Comparison of ENCODE assay signal across 14 mouse cellular contexts in genomic region chr15:89494970-89495369, GRCm38 (mm10). TPM values are rescaled to one million over a fixed set of nuclear protein-coding genes. Genes with fewer than 3 reads are reported as not detected.
DNase-seq lines count a peak whose midpoint lies in the region; ATAC-seq and TF ChIP-seq lines count a peak whose summit lies in the region.
"Had no signal": no experiment of that assay in that cellular context is flagged by ENCODE, and none has a peak within 500 bp of the region (broad histone marks: within the 10 kb centered on the region; RNA-seq: fewer than 3 reads in every experiment).

No protein-coding gene starts in this region.

- intact Hi-C loops in heart, postnatal 10 days (cut with DNase I): no loop called here

- no peak overlapping the region for H3K27ac ChIP-seq in heart, postnatal 0 days (ENCODE audit: low read depth)
- H3K27ac ChIP-seq in lung, postnatal 0 days (ENCODE audit: low read length): no peak overlapping the region
- H3K27ac ChIP-seq: hindbrain, embryonic 10.5 days; limb, embryonic 13.5 days had no signal

- H3K36me3 ChIP-seq in heart, postnatal 0 days (replicated peaks; ENCODE audit: control insufficient read depth, insufficient read depth, low read length): no peaks in the 10 kb centered on the region
- H3K36me3 ChIP-seq in lung, postnatal 0 days (ENCODE audit: insufficient read depth, low read length): no peaks in the 10 kb centered on the region
- H3K36me3 ChIP-seq in G1E (replicated peaks): no peaks in the 10 kb centered on the region
- H3K36me3 ChIP-seq: hindbrain, embryonic 10.5 days; limb, embryonic 13.5 days had no signal

- no peak overlapping the region for H3K9ac ChIP-seq in heart, postnatal 0 days (replicated peaks; ENCODE audit: low read depth, low read length)
- H3K9ac ChIP-seq in lung, postnatal 0 days (replicated peaks; ENCODE audit: low read depth): no peak overlapping the region
- H3K9ac ChIP-seq: limb, embryonic 13.5 days had no signal

- no peak for DNase-seq in heart, postnatal 0 days (ENCODE audit: low spot score)
- no peak for DNase-seq in heart, postnatal 10 days
- no peak for DNase-seq in lung, postnatal 0 days (ENCODE audit: low spot score)
- no peak for DNase-seq in lung, adult 18-20 months
- DNase-seq in G1E (ENCODE audit: low spot score): no peak
- DNase-seq in T-cell, adult 2 months (ENCODE audit: low spot score): no peak
- DNase-seq in yolk sac, embryonic 10.5 days (ENCODE audit: low spot score): no peak
- DNase-seq: heart, adult 18-20 months; spleen, adult 18-20 months; thymus, adult 18-20 months had no signal

- 76% methylated on average over 4 of the region's 4 CpGs for WGBS in heart, postnatal 0 days
- WGBS in lung, postnatal 0 days: 74% methylated on average over 4 of the region's 4 CpGs

- H3K4me2 ChIP-seq in heart, postnatal 0 days (ENCODE audit: low read depth, low read length): no peak overlapping the region
- no peak overlapping the region for H3K4me2 ChIP-seq in lung, postnatal 0 days (replicated peaks; ENCODE audit: low read depth, low read length)
- H3K4me2 ChIP-seq: limb, embryonic 13.5 days had no signal

- H3K4me1 ChIP-seq in heart, postnatal 0 days (ENCODE audit: control insufficient read depth, insufficient read depth): no peaks in the 10 kb centered on the region; the same call in 1 of the 2 replicates
- no peaks in the 10 kb centered on the region for H3K4me1 ChIP-seq in lung, postnatal 0 days (ENCODE audit: insufficient read depth, low read depth, low read length)
- no peaks in the 10 kb centered on the region for H3K4me1 ChIP-seq in G1E (ENCODE audit: insufficient read depth, low read depth, low read length)

- peaks cover 4% of the 10 kb centered on the region; the same call in 1 of the 2 replicates for H3K9me3 ChIP-seq in heart, postnatal 0 days (replicated peaks; ENCODE audit: control insufficient read depth, low read length)
- H3K9me3 ChIP-seq in lung, postnatal 0 days (ENCODE audit: low read length): no peaks in the 10 kb centered on the region
- H3K9me3 ChIP-seq in G1E (replicated peaks): peaks cover 13% of the 10 kb centered on the region
- H3K9me3 ChIP-seq: hindbrain, embryonic 10.5 days; limb, embryonic 13.5 days had no signal

- TF ChIP-seq EP300 in heart, postnatal 0 days (IDR thresholded peaks at IDR 0.05; ENCODE audit: low read depth): no peak
- TF ChIP-seq EP300 in lung, postnatal 0 days (IDR thresholded peaks at IDR 0.05): no peak

- no peak for ATAC-seq in heart, postnatal 0 days (ENCODE audit: insufficient read depth, low read depth)
- ATAC-seq in lung, postnatal 0 days: no peak
- ATAC-seq in G1E (ENCODE audit: extremely low read depth, insufficient number of reproducible peaks, low FRiP score, poor library complexity, severe bottlenecking): no peak
- ATAC-seq in megakaryocyte progenitor cell, adult 5-6 weeks (replicated peaks; ENCODE audit: poor library complexity): peak; percentile 23; the same call in 1 of the 2 replicates

- peak; percentile 26 for TF ChIP-seq CTCF in heart, postnatal 0 days (IDR thresholded peaks at IDR 0.05; ENCODE audit: low read depth)
- peak; percentile 56 for TF ChIP-seq CTCF in lung, postnatal 0 days (IDR thresholded peaks at IDR 0.05)
- peak; percentile 12; the same call in 1 of the 2 replicates for TF ChIP-seq CTCF in G1E (IDR thresholded peaks at IDR 0.05; ENCODE audit: low read depth, low read length)

- no peak overlapping the region for H3K4me3 ChIP-seq in heart, postnatal 0 days (ENCODE audit: low read depth, low read length)
- no peak overlapping the region for H3K4me3 ChIP-seq in lung, postnatal 0 days (ENCODE audit: low read depth, low read length)
- no peak overlapping the region for H3K4me3 ChIP-seq in G1E (ENCODE audit: low read depth, low read length)
- H3K4me3 ChIP-seq: erythroblast, embryonic 14.5 days; hindbrain, embryonic 10.5 days; limb, embryonic 13.5 days had no signal

- H3K27me3 ChIP-seq in heart, postnatal 0 days (ENCODE audit: control insufficient read depth, insufficient read depth, low read length): peaks cover 36% of the 10 kb centered on the region
- H3K27me3 ChIP-seq in lung, postnatal 0 days (replicated peaks; ENCODE audit: insufficient read depth, low read length): peaks cover 8% of the 10 kb centered on the region; the same call in 1 of the 2 replicates
- H3K27me3 ChIP-seq in G1E (ENCODE audit: insufficient read depth, low read length): peaks cover 2% of the 10 kb centered on the region; the same call in 1 of the 2 replicates

RNA-seq across cellular contexts. Expression of gene Shank3, which starts 4.5 kb away (rescaled TPM):
- total RNA-seq in heart, postnatal 0 days (2014; rRNA removed; ENCODE audit: low replicate concordance): 17.1 and 26.5 TPM in 2 replicates
- polyA plus RNA-seq in heart, postnatal 0 days (2015; fragmentation: Nextera tagmentation; extraction: Ambion mirVana): 0.81 and 1.1 TPM in 2 replicates
- total RNA-seq in heart, postnatal 10 days (2021): 10 to 100 TPM; 82.6 to 86.1 TPM
- polyA plus RNA-seq in lung, postnatal 0 days (2015; fragmentation: Nextera tagmentation; extraction: Ambion mirVana): 1.8 and 2.2 TPM in 2 replicates
- total RNA-seq in G1E (2014; fragmentation: Nextera tagmentation) (not detected in 2 replicates), G1E (2017) (0.46 and 0.55 TPM in 2 replicates)
- polyA plus RNA-seq in G1E (2012): 0.34 and 0.40 TPM in 2 replicates
- total RNA-seq in megakaryocyte progenitor cell, adult 5-6 weeks (2015): 1.8 and 4.2 TPM in 2 replicates
- 1.3 and 3.1 TPM in 2 replicates for total RNA-seq in megakaryocyte progenitor cell, adult 5-6 weeks (2017)

RNA-seq across cellular contexts. Expression of gene Arsa, which starts 17.7 kb away (rescaled TPM):
- 14.1 and 17.6 TPM in 2 replicates for total RNA-seq in heart, postnatal 0 days (2014; rRNA removed; ENCODE audit: low replicate concordance)
- 10.4 and 12.7 TPM in 2 replicates for polyA plus RNA-seq in heart, postnatal 0 days (2015; fragmentation: Nextera tagmentation; extraction: Ambion mirVana)
- total RNA-seq in heart, postnatal 10 days (2021): 10 to 100 TPM; 18.1 to 18.4 TPM
- 22.4 and 23.3 TPM in 2 replicates for polyA plus RNA-seq in lung, postnatal 0 days (2015; fragmentation: Nextera tagmentation; extraction: Ambion mirVana)
- total RNA-seq in G1E (2014; fragmentation: Nextera tagmentation) (12.2 and 12.8 TPM in 2 replicates), G1E (2017) (21.1 and 25.4 TPM in 2 replicates)
- 37.5 and 39.2 TPM in 2 replicates for polyA plus RNA-seq in G1E (2012)
- total RNA-seq in megakaryocyte progenitor cell, adult 5-6 weeks (2015): 7.1 and 7.3 TPM in 2 replicates
- total RNA-seq in megakaryocyte progenitor cell, adult 5-6 weeks (2017): 8.8 and 13.9 TPM in 2 replicates

RNA-seq across cellular contexts. Expression of gene Mapk8ip2, which starts 41.3 kb away (rescaled TPM):
- 0.84 TPM in 1 of 2 replicates, not detected in the other for total RNA-seq in heart, postnatal 0 days (2014; rRNA removed; ENCODE audit: low replicate concordance)
- polyA plus RNA-seq in heart, postnatal 0 days (2015; fragmentation: Nextera tagmentation; extraction: Ambion mirVana): 0.15 and 0.23 TPM in 2 replicates
- total RNA-seq in heart, postnatal 10 days (2021): under 1 TPM; 0.05 to 0.12 TPM
- polyA plus RNA-seq in lung, postnatal 0 days (2015; fragmentation: Nextera tagmentation; extraction: Ambion mirVana): 0.06 and 0.14 TPM in 2 replicates
- not detected in 2 replicates for total RNA-seq in G1E (2014; fragmentation: Nextera tagmentation)
- 0.05 TPM in 1 of 2 replicates, not detected in the other for total RNA-seq in G1E (2017)
- 0.01 TPM in 1 of 2 replicates, not detected in the other for polyA plus RNA-seq in G1E (2012)
- not detected in 2 replicates for total RNA-seq in megakaryocyte progenitor cell, adult 5-6 weeks (2015)
- not detected in 2 replicates for total RNA-seq in megakaryocyte progenitor cell, adult 5-6 weeks (2017)
- polyA plus RNA-seq: erythroblast, embryonic 14.5 days had no signal
